Mouse (Mus musculus) cerebellum, postnatal 4 days (tissue): Measurements from ENCODE around the gene 3110082I17Rik.

Experiments
- DNase-seq, 2 experiments: peaks; one replicate each; pipeline ENCODE4 v3.0.0; 2022; ENCODE audit warnings: low spot score in 2 of 2, mixed read lengths in 1 of 2

The 3110082I17Rik gene

GRCm38 (mm10) chr5:139378986-139379629 is 81.2 kb downstream of the 3110082I17Rik start:
- peak in 1 of 2 experiments; percentile 34 for DNase-seq

GRCm38 (mm10) chr5:139378271-139378556 is 82.1 kb downstream of the 3110082I17Rik start:
- DNase-seq = no peak

DNA sequence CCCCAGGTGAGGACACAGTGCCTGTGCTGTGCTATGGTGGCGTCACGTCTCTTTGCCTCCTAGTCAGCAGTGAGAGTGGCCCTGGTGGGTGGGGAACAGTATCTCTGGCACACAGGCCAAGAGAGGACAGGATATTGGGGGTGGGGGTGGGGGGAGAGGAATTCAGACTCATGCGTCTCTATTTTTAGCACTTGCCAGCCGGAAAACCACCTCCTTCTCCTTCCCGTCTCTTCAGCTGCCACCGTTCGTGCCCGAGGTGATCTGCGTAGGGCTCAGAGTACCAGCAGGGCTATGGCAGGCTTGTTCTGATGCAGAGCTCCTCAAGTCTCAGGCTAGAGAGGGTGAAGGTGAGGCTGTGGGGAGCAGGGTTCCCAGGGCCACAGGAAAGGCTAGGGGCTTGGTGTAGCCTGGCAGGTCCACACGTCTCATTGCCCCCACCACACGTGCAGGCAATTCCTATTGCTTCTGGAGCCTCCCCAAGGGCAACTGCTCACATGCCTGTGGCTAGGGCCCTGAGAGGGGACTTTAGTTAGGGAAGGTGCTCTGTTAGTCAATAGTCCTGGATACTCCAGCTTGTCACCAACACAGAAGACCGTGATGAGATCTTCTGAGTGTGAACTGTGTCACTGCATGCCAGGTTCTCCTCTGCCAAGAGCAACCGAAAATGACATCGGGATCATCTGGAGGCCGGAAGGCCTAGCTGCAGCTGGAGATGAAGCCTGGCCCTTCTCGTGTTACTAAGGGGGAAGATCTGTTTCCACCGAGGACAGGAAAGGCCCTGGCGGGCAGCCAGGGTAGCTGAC is 82.7 kb downstream of the 3110082I17Rik start, which contains the start of gene Gpr146:
Gene Gpr146, plus strand, starts transcription at position 230 of the 803 bp plus-strand sequence.
- DNase-seq = no peak

DNA sequence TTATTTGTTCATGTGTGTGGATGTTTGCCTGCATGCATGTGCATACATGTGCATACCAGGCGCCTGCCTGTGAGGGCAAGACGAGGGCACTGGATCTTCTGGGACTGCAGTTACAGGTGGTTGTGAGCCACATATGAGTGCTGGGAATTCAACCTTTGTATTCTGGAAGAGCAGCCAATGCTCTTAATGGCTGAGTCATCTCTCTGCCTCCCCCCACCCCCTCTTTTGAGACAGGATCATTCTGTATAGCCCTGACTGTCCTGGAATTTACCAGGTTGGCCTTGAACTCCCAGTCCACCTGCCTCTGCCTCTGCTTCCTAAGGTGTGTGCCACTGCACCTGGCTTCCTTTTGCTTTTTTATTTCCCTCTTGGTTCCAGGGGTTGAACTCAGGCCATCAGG is 85.5 kb downstream of the 3110082I17Rik start:
- DNase-seq = no peak

GRCm38 (mm10) chr5:139373889-139374444 is 86.4 kb downstream of the 3110082I17Rik start:
- DNase-seq = no peak

- no peak for DNase-seq
These were observed 87.2 kb downstream of the 3110082I17Rik start for GRCm38 (mm10) chr5:139373126-139373525.

DNA sequence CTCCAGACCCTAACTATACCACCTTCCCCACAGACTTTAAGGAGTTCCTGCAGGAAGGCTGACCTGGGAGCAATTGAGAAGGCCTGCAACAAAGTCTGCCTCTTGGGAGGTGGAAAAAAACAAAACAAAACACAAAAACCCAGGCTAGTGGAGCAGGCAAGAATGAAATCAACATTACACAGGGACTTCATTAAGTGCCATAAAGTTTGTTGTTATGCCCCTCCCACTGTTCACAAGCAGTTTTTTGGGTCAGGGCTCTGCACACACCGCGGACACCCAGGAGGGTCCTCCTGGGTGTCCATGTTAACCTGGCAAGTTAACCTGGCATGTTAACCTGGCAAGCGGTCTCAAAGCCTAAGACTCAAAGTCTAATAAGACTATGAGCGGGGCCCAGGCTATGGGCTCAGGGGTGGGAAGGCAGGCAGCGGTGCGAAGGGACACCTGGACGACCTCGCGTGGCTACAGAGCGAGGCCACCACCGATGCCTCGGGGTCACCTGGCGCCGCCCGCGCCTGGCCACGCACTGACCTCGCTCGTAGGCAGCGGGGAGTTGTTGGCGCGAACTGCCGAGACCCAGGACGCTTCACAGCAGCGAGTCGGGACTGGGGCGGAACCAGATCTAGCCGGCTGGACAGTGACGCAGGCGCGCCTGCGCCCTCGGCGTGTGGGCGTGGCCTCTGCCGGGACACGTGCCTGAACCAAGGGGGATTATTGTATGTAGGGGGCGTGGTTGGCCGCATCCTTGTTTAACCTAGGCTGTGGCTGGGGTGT is 88.5 kb downstream of the 3110082I17Rik start:
- DNase-seq = peak; percentile 82 to 91

GRCm38 (mm10) chr5:139371118-139371517 is 89.2 kb downstream of the 3110082I17Rik start:
- no peak for DNase-seq

GRCm38 (mm10) chr5:139370336-139370735 is 90.0 kb downstream of the 3110082I17Rik start:
- DNase-seq = no peak

GRCm38 (mm10) chr5:139368638-139369320 is 91.5 kb downstream of the 3110082I17Rik start:
- no peak for DNase-seq

DNA sequence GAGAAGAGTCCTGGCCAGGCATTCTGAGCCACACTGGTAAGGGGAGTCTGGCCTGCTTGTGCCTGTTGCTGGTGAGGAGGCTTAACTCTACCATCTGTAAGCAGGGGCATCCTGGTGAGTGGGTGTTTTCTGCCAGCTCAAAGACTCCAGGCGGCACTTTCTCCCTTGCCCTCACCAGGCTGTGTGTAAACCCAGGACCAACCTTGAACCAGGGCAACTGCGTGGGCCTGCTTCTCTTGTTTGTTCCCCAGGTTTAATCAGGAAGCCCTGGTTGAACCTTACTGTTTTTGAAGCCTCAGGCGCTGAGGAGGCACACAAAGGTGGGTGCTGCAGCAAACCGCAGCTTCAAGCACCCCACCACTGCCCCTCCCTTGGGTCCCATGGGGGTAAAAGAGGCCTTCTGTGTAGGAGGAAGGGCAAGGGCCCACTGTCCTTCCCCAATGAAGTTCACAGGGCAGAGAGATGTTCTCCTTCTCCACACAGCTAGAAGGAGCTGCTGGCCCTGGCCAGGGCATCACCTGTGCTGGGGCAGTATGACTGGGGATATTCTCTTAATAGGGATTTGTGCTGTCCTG is 92.4 kb downstream of the 3110082I17Rik start:
- DNase-seq = no peak

DNA sequence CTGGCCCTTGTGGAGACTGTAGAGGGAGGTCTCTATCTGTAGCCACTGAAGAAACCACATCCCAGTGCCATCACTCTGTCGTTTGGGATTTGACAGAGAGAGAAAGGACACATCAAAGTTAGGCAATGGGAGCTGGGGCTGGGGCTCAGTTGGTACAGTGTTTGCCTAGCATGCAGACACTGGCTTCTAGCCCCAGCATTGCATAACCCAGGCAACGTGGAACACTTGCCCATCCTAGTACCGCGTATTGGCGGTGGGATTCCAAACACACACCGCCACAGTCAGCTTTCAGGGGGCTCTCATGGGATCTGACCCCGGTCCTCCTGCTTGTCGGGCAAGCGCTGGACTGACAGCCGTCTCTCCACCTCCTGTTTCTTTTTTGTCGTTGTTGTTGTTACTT is 93.8 kb downstream of the 3110082I17Rik start:
- DNase-seq = no peak

DNA sequence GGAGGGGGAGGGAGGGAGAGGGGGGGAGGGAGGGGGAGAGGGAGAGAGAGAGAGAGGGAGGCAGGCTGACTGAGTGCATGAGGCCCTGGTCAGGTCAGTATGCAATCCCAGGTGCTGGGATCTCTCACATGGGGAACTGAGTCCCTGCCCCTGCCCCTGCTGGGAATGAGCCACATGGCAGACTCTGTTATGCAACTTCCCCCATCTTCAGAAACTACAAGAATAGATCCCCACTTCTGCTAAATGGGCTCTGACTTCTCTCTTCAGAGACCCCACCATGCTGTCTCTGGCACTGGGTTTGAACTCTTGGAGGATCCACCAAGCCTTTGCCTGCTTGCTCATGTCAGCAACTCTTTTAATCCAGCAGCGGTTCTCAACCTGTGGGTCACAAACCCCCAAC is 94.5 kb downstream of the 3110082I17Rik start:
- DNase-seq = no peak

GRCm38 (mm10) chr5:139364911-139365571 is 95.3 kb downstream of the 3110082I17Rik start:
- no peak for DNase-seq

DNA sequence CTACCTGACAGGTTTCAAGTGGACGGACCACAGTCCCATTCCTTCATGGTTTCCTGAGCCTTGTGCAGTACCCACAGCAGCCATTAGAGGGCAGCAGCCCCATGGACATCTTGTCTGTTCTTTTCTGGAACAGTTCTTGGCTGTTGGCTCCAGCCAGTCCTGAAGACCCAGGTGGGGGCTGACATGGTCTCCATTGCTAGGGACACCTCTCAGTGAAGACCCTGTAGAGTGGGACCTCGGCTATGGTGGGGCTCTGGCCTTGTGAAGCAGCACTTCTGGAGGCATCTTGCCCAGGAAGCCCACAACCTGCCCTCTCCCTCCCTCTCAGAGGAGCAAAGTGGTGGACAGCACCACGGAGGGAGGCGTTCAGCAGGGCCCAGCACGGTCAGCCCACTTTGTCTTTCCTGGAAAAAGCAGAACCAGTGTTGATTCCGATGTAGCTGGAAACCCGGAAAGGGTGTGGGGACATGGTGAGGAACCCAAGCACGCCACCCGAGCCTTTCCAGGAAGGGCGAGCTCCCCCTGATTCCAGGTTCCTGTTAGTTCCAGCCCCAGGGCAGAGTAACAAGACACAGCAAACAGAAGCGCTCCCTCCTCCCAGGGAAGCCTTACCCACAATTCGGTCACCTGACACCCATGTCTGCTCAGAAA is 95.9 kb downstream of the 3110082I17Rik start:
- peak; percentile 95 to 96 for DNase-seq

- no peak for DNase-seq
These were observed 96.5 kb downstream of the 3110082I17Rik start for GRCm38 (mm10) chr5:139363858-139364257.

- no peak for DNase-seq
These were observed 101.1 kb downstream of the 3110082I17Rik start for GRCm38 (mm10) chr5:139359244-139359643.

DNA sequence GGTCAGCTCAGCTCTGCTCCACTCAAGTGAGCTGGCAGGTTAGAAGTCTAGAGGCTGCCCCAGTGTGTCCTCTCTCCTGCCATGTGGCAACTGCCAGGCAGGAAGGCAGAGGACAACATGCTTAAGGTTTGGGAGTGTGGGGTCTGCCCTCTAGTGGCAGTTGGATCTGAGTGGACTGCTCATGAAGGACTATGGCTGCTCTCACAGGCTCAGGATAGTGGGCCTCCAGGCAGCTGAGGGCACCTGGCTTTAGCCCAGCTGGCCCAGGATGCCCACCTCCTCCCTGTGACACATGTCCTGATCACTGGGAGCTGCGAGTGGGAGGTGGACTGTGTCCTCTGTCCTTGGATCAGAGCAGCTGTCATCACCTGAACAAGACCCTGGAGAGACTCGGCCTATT is 101.7 kb downstream of the 3110082I17Rik start:
- DNase-seq = no peak

GRCm38 (mm10) chr5:139355235-139355772 is 105.0 kb downstream of the 3110082I17Rik start:
- peak; percentile 62 to 79 for DNase-seq

DNA sequence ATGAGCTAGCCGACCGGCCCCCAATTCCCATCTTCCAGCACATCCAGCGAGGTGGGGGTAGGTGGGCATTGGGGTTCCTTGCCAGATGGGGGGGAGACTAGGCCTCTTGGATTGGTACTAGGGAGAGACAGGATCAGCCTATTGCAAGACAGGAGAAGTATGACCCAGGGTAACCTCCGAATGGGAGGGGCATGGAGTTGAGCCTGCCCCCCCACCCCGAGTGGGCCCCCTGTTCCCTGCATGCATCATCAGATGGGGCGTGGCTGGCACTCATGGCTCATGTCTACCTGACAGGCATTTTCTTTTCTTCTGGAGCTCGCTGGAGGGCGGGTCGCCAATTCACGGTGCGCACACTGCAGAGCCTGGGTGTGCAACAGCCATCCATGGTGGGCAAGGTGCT is 106.4 kb downstream of the 3110082I17Rik start:
- DNase-seq = no peak
